Mouse (Mus musculus) lung, embryonic 15.5 days (tissue): ENCODE results near the gene Riiad1. TPM values are rescaled to one million over a fixed set of nuclear protein-coding genes. Genes with fewer than 3 reads are reported as not detected.

Experiments
- ATAC-seq: fragments of 200-750 bp; cut with Nextera tagmentation; 2 replicates; pipeline ENCODE4 v1.8.0; 2017; ENCODE audit warnings: moderate number of reproducible peaks, borderline replicate concordance; ENCODE audit not compliant: low FRiP score, low TSS enrichment; ENCODE audit errors: extremely low read depth
- H3K27ac ChIP-seq: fragments of 300-500 bp; sonication (generic); 2 replicates; pipeline ENCODE4 v1.5.1; 2015; ENCODE audit warnings: moderate library complexity, mild to moderate bottlenecking, inconsistent platforms
- H3K27me3 ChIP-seq: fragments of 300-500 bp; sonication (generic); 2 replicates; pipeline ENCODE4 v1.6.1; 2015; ENCODE audit warnings: inconsistent platforms
- H3K36me3 ChIP-seq: fragments of 300-500 bp; sonication (generic); 2 replicates; pipeline ENCODE4 v1.6.1; 2015; ENCODE audit warnings: inconsistent platforms
- H3K4me1 ChIP-seq: fragments of 300-500 bp; sonication (generic); 2 replicates; pipeline ENCODE4 v1.6.1; 2015; ENCODE audit warnings: inconsistent platforms
- H3K4me2 ChIP-seq: fragments of 300-500 bp; sonication (generic); 2 replicates; pipeline ENCODE4 v1.6.1; 2015; ENCODE audit warnings: inconsistent platforms, mild to moderate bottlenecking, moderate library complexity
- H3K4me3 ChIP-seq: fragments of 300-500 bp; sonication (generic); 2 replicates; pipeline ENCODE4 v1.5.1; 2015; ENCODE audit warnings: mild to moderate bottlenecking, inconsistent platforms
- H3K9ac ChIP-seq: fragments of 300-500 bp; sonication (generic); 2 replicates; pipeline ENCODE4 v1.6.1; 2015; ENCODE audit warnings: inconsistent platforms
- H3K9me3 ChIP-seq: fragments of 300-500 bp; sonication (generic); 2 replicates; pipeline ENCODE4 v1.6.1; 2016; ENCODE audit warnings: inconsistent platforms
- WGBS: fragments of 180-500 bp; shearing (Covaris S2); methylation state at CpG from one replicate; pipeline ENCODE4 v1.1.7; 2015; 5-methylcytosine and 5-hydroxymethylcytosine counted together
- polyA plus RNA-seq: library from polyadenylated mRNA; unstranded; fragments of >200 nt; fragmentation: Nextera tagmentation; extraction: Ambion mirVana; gene quantifications from 2 replicates; pipeline ENCODE4 v1.2.1, GENCODE M21; 2015

Gene Riiad1
- polyA plus RNA-seq, 1 experiment from 2014 or later: 7.8 TPM

DNA sequence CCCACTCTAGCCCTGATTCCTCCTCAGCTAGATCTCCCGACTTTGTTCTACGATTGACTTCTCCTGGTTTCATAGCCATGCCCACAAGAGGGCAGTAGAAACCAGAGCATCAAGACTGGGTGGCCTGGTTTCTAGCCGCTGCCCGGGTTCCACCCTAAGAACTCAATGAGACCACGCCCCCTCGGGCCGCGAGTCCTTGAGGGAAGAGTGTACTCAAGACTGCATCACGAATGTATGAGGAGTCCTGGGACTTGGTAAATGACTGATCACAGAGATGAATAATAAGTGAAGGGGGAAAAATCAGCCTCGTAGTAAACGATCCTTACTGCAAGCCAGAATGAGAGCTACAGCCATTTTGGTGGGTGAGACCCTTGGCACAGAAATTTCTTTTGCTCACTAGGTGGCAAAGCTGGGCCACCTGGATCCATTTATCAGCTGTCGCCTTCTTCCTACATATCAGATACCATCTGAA lies 23.6 kb downstream of the Riiad1 start:
- Histone ChIP-seq H3K9me3 (no peaks in the 10 kb centered on the region), H3K9ac (no peak overlapping the region), H3K27me3 (no peaks in the 10 kb centered on the region), H3K4me3 (peak overlapping the region; percentile 27), H3K4me2 (peak overlapping the region; percentile 51), H3K4me1 (no peaks in the 10 kb centered on the region), H3K36me3 (no peaks in the 10 kb centered on the region), H3K27ac (no peak overlapping the region)
- ATAC-seq: peak; percentile 92
- WGBS: 2% methylated on average over 12 of the region's 12 CpGs

DNA sequence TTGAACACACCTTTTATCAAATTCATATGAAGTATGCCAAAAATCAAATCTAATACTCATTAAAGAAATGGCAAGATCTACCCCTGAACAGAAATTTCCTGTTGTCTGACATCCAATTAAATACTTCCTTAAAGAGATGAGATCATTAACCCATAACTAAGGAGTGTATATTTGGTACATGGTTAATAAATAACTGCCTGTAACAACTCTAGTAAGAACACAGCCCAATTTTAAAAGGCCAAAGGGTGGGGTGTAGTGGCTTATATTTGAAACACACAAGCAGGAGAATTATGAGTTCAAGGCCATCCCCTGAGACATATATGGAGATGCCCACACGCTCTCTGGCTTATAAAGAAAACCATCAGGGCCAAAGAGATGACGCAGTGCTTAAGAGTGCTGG lies 30.8 kb downstream of the Riiad1 start:
- Histone ChIP-seq H3K27ac (no peak overlapping the region), H3K9me3 (no peaks in the 10 kb centered on the region), H3K4me2 (no peak overlapping the region), H3K9ac (no peak overlapping the region), H3K36me3 (peaks cover 39% of the 10 kb centered on the region), H3K27me3 (no peaks in the 10 kb centered on the region), H3K4me1 (0 out of 2 replicates have a peak, but pooled peaks cover 1% of the 10 kb centered on the region), H3K4me3 (no peak overlapping the region)
- WGBS: 88% methylated on average over 2 of the region's 2 CpGs
- no peak for ATAC-seq

GRCm38 (mm10) chr3:94443597-94443964 lies 36.6 kb downstream of the Riiad1 start, which contains the start of gene Oaz3:
Gene Oaz3, minus strand, starts transcription at chr3:94443915.
- peak; percentile 53; the same call in 1 of the 2 replicates for ATAC-seq
- no peaks in the 10 kb centered on the region for H3K9me3 ChIP-seq
- peak within 1 kb of the TSS; percentile 64 for H3K27ac ChIP-seq
- peak within 1 kb of the TSS; percentile 81 for H3K4me3 ChIP-seq
- H3K36me3 ChIP-seq: peaks cover 30% of the 10 kb centered on the region
- peak within 1 kb of the TSS; percentile 79 for H3K4me2 ChIP-seq
- 0 out of 2 replicates have a peak, but pooled peaks cover 7% of the 10 kb centered on the region for H3K4me1 ChIP-seq
- 1% methylated on average over 24 of the region's 24 CpGs for WGBS
- peak within 1 kb of the TSS; percentile 95 for H3K9ac ChIP-seq
- peaks cover 6% of the 10 kb centered on the region; the same call in 1 of the 2 replicates for H3K27me3 ChIP-seq

GRCm38 (mm10) chr3:94442951-94443596 lies 37.1 kb downstream of the Riiad1 start, which contains the start of gene Mrpl9:
Gene Mrpl9, plus strand, starts transcription at chr3:94443318.
- peak within 1 kb of the TSS; percentile 79 for H3K4me2 ChIP-seq
- H3K4me3 ChIP-seq: peak within 1 kb of the TSS; percentile 81
- peaks cover 26% of the 10 kb centered on the region for H3K36me3 ChIP-seq
- H3K9ac ChIP-seq: peak within 1 kb of the TSS; percentile 95
- H3K27ac ChIP-seq: peak within 1 kb of the TSS; percentile 64
- WGBS: under 1% methylated on average over 34 of the region's 39 CpGs
- 0 out of 2 replicates have a peak, but pooled peaks cover 7% of the 10 kb centered on the region for H3K4me1 ChIP-seq
- H3K27me3 ChIP-seq: peaks cover 6% of the 10 kb centered on the region; the same call in 1 of the 2 replicates
- peak; percentile 97 for ATAC-seq
- H3K9me3 ChIP-seq: no peaks in the 10 kb centered on the region

- H3K9ac ChIP-seq: no peak overlapping the region
- no peak overlapping the region for H3K4me3 ChIP-seq
- peaks cover 7% of the 10 kb centered on the region; the same call in 1 of the 2 replicates for H3K36me3 ChIP-seq
- ATAC-seq: no peak
- peaks cover 6% of the 10 kb centered on the region; the same call in 1 of the 2 replicates for H3K27me3 ChIP-seq
- WGBS: 29% methylated on average over 3 of the region's 3 CpGs
- H3K4me2 ChIP-seq: no peak overlapping the region
- no peak overlapping the region for H3K27ac ChIP-seq
- H3K9me3 ChIP-seq: no peaks in the 10 kb centered on the region
- 0 out of 2 replicates have a peak, but pooled peaks cover 7% of the 10 kb centered on the region for H3K4me1 ChIP-seq
Observed at GRCm38 (mm10) chr3:94441182-94441581, 39.0 kb downstream of the Riiad1 start.

DNA sequence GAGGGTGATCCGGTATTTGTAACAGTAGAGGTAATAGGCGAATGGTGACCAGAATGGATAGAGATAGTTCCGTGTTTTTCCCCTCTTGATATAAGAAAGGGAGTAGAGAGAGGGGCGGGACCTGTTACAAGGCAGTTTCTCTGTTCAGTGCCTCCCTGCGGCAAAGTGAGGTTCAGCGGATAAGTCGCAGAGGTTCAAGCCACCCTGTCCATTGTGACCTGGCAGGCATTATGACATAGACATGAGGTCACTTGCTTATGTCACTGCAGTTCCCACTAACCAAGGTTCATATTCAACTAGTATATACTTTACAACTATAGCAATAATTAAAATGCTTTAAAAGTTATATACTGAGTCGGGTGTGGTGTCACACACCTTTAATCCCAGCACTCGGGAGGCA lies 43.7 kb downstream of the Riiad1 start:
- Histone ChIP-seq H3K4me3 (no peak overlapping the region), H3K9me3 (no peaks in the 10 kb centered on the region), H3K9ac (no peak overlapping the region), H3K4me1 (no peaks in the 10 kb centered on the region), H3K27ac (no peak overlapping the region), H3K27me3 (peaks cover 6% of the 10 kb centered on the region; the same call in 1 of the 2 replicates), H3K4me2 (no peak overlapping the region), H3K36me3 (no peaks in the 10 kb centered on the region)
- 78% methylated on average over 9 of the region's 9 CpGs for WGBS
- no peak for ATAC-seq

GRCm38 (mm10) chr3:94434305-94434704 lies 45.8 kb downstream of the Riiad1 start:
- 64% methylated on average over 2 of the region's 2 CpGs for WGBS

GRCm38 (mm10) chr3:94430980-94431379 lies 49.2 kb downstream of the Riiad1 start:
- Histone ChIP-seq H3K4me3 (no peak overlapping the region), H3K27me3 (no peaks in the 10 kb centered on the region), H3K27ac (no peak overlapping the region), H3K4me1 (no peaks in the 10 kb centered on the region), H3K9ac (no peak overlapping the region), H3K9me3 (no peaks in the 10 kb centered on the region), H3K4me2 (no peak overlapping the region), H3K36me3 (no peaks in the 10 kb centered on the region)
- ATAC-seq: no peak
- 57% methylated on average over 2 of the region's 2 CpGs for WGBS

More at GRCm38 (mm10) chr3:94434305-94434704, 45.8 kb downstream of the Riiad1 start:
- Histone ChIP-seq H3K4me3 (no peak overlapping the region), H3K4me1 (no peaks in the 10 kb centered on the region), H3K9ac (no peak overlapping the region), H3K27me3 (no peaks in the 10 kb centered on the region), H3K27ac (no peak overlapping the region), H3K4me2 (no peak overlapping the region), H3K36me3 (no peaks in the 10 kb centered on the region), H3K9me3 (no peaks in the 10 kb centered on the region)
- no peak for ATAC-seq

Other genes starting within 250 kb of the Riiad1 start
- not detected in 2 replicates for gene Gm4778, start 216.3 kb downstream of the Riiad1 start, polyA plus RNA-seq
- gene Them4, start 170.3 kb downstream of the Riiad1 start, polyA plus RNA-seq: 10.3 and 10.6 TPM in 2 replicates
- gene Them5, start 138.2 kb downstream of the Riiad1 start, polyA plus RNA-seq: 0.25 and 0.35 TPM in 2 replicates
- gene C2cd4d, start 117.9 kb downstream of the Riiad1 start, polyA plus RNA-seq: 0.45 and 1.1 TPM in 2 replicates
- 6.1 and 6.8 TPM in 2 replicates for gene Rorc, start 107.5 kb downstream of the Riiad1 start, polyA plus RNA-seq
- gene Lingo4, start 81.8 kb downstream of the Riiad1 start, polyA plus RNA-seq: 0.25 and 0.26 TPM in 2 replicates
- gene Tdrkh, start 67.1 kb downstream of the Riiad1 start, polyA plus RNA-seq: 11.7 and 11.8 TPM in 2 replicates
- 59.5 and 62.6 TPM in 2 replicates for gene Mrpl9, start 37.0 kb downstream of the Riiad1 start, polyA plus RNA-seq
- gene Oaz3, start 36.4 kb downstream of the Riiad1 start, polyA plus RNA-seq: 0.42 and 0.49 TPM in 2 replicates
- 2.3 and 4.6 TPM in 2 replicates for gene Celf3, start 2.0 kb downstream of the Riiad1 start, polyA plus RNA-seq
- gene Snx27, start 102.4 kb upstream of the Riiad1 start, polyA plus RNA-seq: 46.5 and 48.5 TPM in 2 replicates
- not detected in 2 replicates for gene Gm10972, start 162.8 kb upstream of the Riiad1 start, polyA plus RNA-seq
- gene Tuft1, start 178.5 kb upstream of the Riiad1 start, polyA plus RNA-seq: 10.4 and 11.6 TPM in 2 replicates
- 7.5 and 8.5 TPM in 2 replicates for gene Selenbp2, start 213.2 kb upstream of the Riiad1 start, polyA plus RNA-seq